ENCODE assay signal across 12 mouse cellular contexts in genomic region chr1:152203187-152203586, GRCm38 (mm10).
DNase-seq lines count a peak whose midpoint lies in the region; ATAC-seq and TF ChIP-seq lines count a peak whose summit lies in the region.
"Had no signal": no experiment of that assay in that cellular context is flagged by ENCODE, and none has a peak within 500 bp of the region (broad histone marks: within the 10 kb centered on the region; RNA-seq: fewer than 3 reads in every experiment).

No protein-coding gene starts in this region.

- no peak; the same call in 1 of the 2 replicates for ATAC-seq in kidney, postnatal 0 days (replicated peaks; ENCODE audit: low FRiP score, low read depth)
- ATAC-seq in hindbrain, embryonic 14.5 days (ENCODE audit: low FRiP score): no peak
- 0 out of 2 replicates have a peak, but pooled peaks have one; percentile 48 for ATAC-seq in neural tube, embryonic 12.5 days (ENCODE audit: low FRiP score, low read depth)
- ATAC-seq in cerebellum, adult (ENCODE audit: insufficient number of reproducible peaks, low FRiP score, low TSS enrichment): no peak

- peak; percentile 61 for DNase-seq in kidney, postnatal 0 days (ENCODE audit: low spot score)
- no peak for DNase-seq in kidney, adult 9 months
- DNase-seq in embryonic facial prominence, embryonic 10.5 days (ENCODE audit: low spot score): peak; percentile 30
- peak; percentile 55 for DNase-seq in hindbrain, embryonic 14.5 days (ENCODE audit: low spot score)
- DNase-seq in cerebellum, adult 18-20 months: no peak
- no peak for DNase-seq in ovary, adult 18-20 months (ENCODE audit: low spot score)
- DNase-seq: adrenal gland, adult 8-10 months; lung, postnatal 36 days; right cerebral cortex, adult 18-20 months; thymus, postnatal 36 days had no signal

- H3K4me3 ChIP-seq in kidney, postnatal 0 days (replicated peaks; ENCODE audit: low read depth, low read length): no peak overlapping the region
- H3K4me3 ChIP-seq in embryonic facial prominence, embryonic 10.5 days: no peak overlapping the region
- H3K4me3 ChIP-seq in hindbrain, embryonic 14.5 days (replicated peaks; ENCODE audit: low read length): no peak overlapping the region
- no peak overlapping the region for H3K4me3 ChIP-seq in neural tube, embryonic 12.5 days

- no peak overlapping the region for H3K27ac ChIP-seq in kidney, postnatal 0 days
- H3K27ac ChIP-seq in embryonic facial prominence, embryonic 10.5 days (replicated peaks): no peak overlapping the region
- H3K27ac ChIP-seq in hindbrain, embryonic 14.5 days: peak overlapping the region; percentile 32
- no peak overlapping the region for H3K27ac ChIP-seq in neural tube, embryonic 12.5 days

- 37% methylated on average over 2 of the region's 2 CpGs for WGBS in kidney, postnatal 0 days
- WGBS in embryonic facial prominence, embryonic 10.5 days: 49% methylated on average over 2 of the region's 2 CpGs
- 49% methylated on average over 2 of the region's 2 CpGs for WGBS in hindbrain, embryonic 14.5 days
- 58% methylated on average over 2 of the region's 2 CpGs for WGBS in neural tube, embryonic 12.5 days

- H3K4me2 ChIP-seq in kidney, postnatal 0 days (ENCODE audit: low read length): no peak overlapping the region
- no peak overlapping the region for H3K4me2 ChIP-seq in hindbrain, embryonic 14.5 days (replicated peaks)
- no peak overlapping the region for H3K4me2 ChIP-seq in neural tube, embryonic 12.5 days (replicated peaks)

- H3K27me3 ChIP-seq in kidney, postnatal 0 days (ENCODE audit: insufficient read depth, low read length): no peaks in the 10 kb centered on the region
- no peaks in the 10 kb centered on the region for H3K27me3 ChIP-seq in embryonic facial prominence, embryonic 10.5 days (replicated peaks; ENCODE audit: low read depth, poor library complexity, severe bottlenecking)
- H3K27me3 ChIP-seq in hindbrain, embryonic 14.5 days (ENCODE audit: control insufficient read depth, insufficient read depth, low read length): no peaks in the 10 kb centered on the region
- no peaks in the 10 kb centered on the region for H3K27me3 ChIP-seq in neural tube, embryonic 12.5 days (replicated peaks)

- no peaks in the 10 kb centered on the region for H3K36me3 ChIP-seq in kidney, postnatal 0 days (ENCODE audit: insufficient read depth, low read length)
- no peaks in the 10 kb centered on the region for H3K36me3 ChIP-seq in embryonic facial prominence, embryonic 10.5 days (replicated peaks)
- no peaks in the 10 kb centered on the region for H3K36me3 ChIP-seq in hindbrain, embryonic 14.5 days (replicated peaks; ENCODE audit: control insufficient read depth, insufficient read depth)
- no peaks in the 10 kb centered on the region for H3K36me3 ChIP-seq in neural tube, embryonic 12.5 days

- no peaks in the 10 kb centered on the region for H3K9me3 ChIP-seq in kidney, postnatal 0 days (replicated peaks; ENCODE audit: low read length)
- H3K9me3 ChIP-seq in embryonic facial prominence, embryonic 10.5 days: no peaks in the 10 kb centered on the region
- no peaks in the 10 kb centered on the region; the same call in 1 of the 2 replicates for H3K9me3 ChIP-seq in hindbrain, embryonic 14.5 days (ENCODE audit: control insufficient read depth, low read length)
- H3K9me3 ChIP-seq in neural tube, embryonic 12.5 days: no peaks in the 10 kb centered on the region

- H3K9ac ChIP-seq in kidney, postnatal 0 days (ENCODE audit: low read depth, low read length): no peak overlapping the region
- no peak overlapping the region for H3K9ac ChIP-seq in hindbrain, embryonic 14.5 days
- H3K9ac ChIP-seq in neural tube, embryonic 12.5 days: no peak overlapping the region

- no peak for TF ChIP-seq CTCF in kidney, postnatal 0 days (IDR thresholded peaks at IDR 0.05; ENCODE audit: low read depth)

- H3K4me1 ChIP-seq in kidney, postnatal 0 days (replicated peaks; ENCODE audit: insufficient read depth, low read length): no peaks in the 10 kb centered on the region
- H3K4me1 ChIP-seq in embryonic facial prominence, embryonic 10.5 days: peaks cover 4% of the 10 kb centered on the region
- H3K4me1 ChIP-seq in hindbrain, embryonic 14.5 days (replicated peaks; ENCODE audit: control insufficient read depth, insufficient read depth, low read length): no peaks in the 10 kb centered on the region
- 0 out of 2 replicates have a peak, but pooled peaks cover 3% of the 10 kb centered on the region for H3K4me1 ChIP-seq in neural tube, embryonic 12.5 days

Comparison
In these comparisons a context has a peak if more than half of its experiments do, and no peak if none do; other contexts are left out.
1. DNase-seq: peak in kidney, postnatal 0 days (single experiment), embryonic facial prominence, embryonic 10.5 days (single experiment) and hindbrain, embryonic 14.5 days (single experiment); none in kidney, adult 9 months (single experiment), cerebellum, adult 18-20 months (0 of 2) and ovary, adult 18-20 months (single experiment).